Mouse (Mus musculus) bone marrow macrophage, adult 2 months (primary cell): ENCODE data around the gene Rnf215. TPM values are rescaled to one million over a fixed set of nuclear protein-coding genes. Genes with fewer than 3 reads are reported as not detected.
"Not testable (repeated sequence)": the region's sequence is repeated elsewhere in the genome, so short reads cannot be mapped to it uniquely, and the experiment has no call there.

Experiments used
- H3K27ac ChIP-seq: 2 replicates; pipeline ENCODE4 v1.5.1; 2012; ENCODE audit warnings: low read depth, low read length; ENCODE audit not compliant: insufficient read depth
- H3K4me1 ChIP-seq: 2 replicates; pipeline ENCODE4 v1.6.1; 2012; ENCODE audit warnings: low read length; ENCODE audit not compliant: control insufficient read depth, insufficient read depth
- H3K4me3 ChIP-seq: 2 replicates; pipeline ENCODE4 v1.5.1; 2012; ENCODE audit warnings: mild to moderate bottlenecking, low read length, moderate library complexity; ENCODE audit not compliant: insufficient read depth
- CTCF ChIP-seq: IDR thresholded peaks from 2 replicates; pipeline ENCODE4 v1.5.1; 2012; ENCODE audit warnings: low read depth, mild to moderate bottlenecking, low read length, moderate library complexity
- POLR2A ChIP-seq: IDR thresholded peaks from 2 replicates; pipeline ENCODE4 v1.6.1; 2012; ENCODE audit warnings: mild to moderate bottlenecking, low read depth, low read length, borderline replicate concordance
- polyA plus RNA-seq: library from polyadenylated mRNA; stranded (reverse); fragments of >200 nt; gene quantifications from 2 replicates; pipeline ENCODE4 v1.2.4, GENCODE M21; 2012; ENCODE audit not compliant: missing spikeins, insufficient read depth, insufficient read length

Gene Rnf215
- polyA plus RNA-seq, 1 experiment = 15.4 TPM

GRCm38 (mm10) chr11:4098120-4098519, 36.9 kb upstream of the Rnf215 start:
- H3K27ac ChIP-seq = no peak overlapping the region
- H3K4me1 ChIP-seq = peaks cover 9% of the 10 kb centered on the region
- no peak overlapping the region for H3K4me3 ChIP-seq
- TF ChIP-seq CTCF (no peak), POLR2A (no peak)

- TF ChIP-seq CTCF = no peak
- no peak for TF ChIP-seq POLR2A
- Histone ChIP-seq H3K4me3 (no peak overlapping the region), H3K4me1 (peaks cover 9% of the 10 kb centered on the region), H3K27ac (no peak overlapping the region)
Observed at GRCm38 (mm10) chr11:4098816-4099215, 36.2 kb upstream of the Rnf215 start.

- TF ChIP-seq POLR2A = no peak
- TF ChIP-seq CTCF = no peak
- peaks cover 9% of the 10 kb centered on the region for H3K4me1 ChIP-seq
- no peak overlapping the region for H3K27ac ChIP-seq
- H3K4me3 ChIP-seq = no peak overlapping the region
Observed at GRCm38 (mm10) chr11:4099447-4099846, 35.6 kb upstream of the Rnf215 start.

- no peak overlapping the region for H3K4me3 ChIP-seq
- peaks cover 4% of the 10 kb centered on the region for H3K4me1 ChIP-seq
- TF ChIP-seq POLR2A = no peak
- TF ChIP-seq CTCF = no peak
- no peak overlapping the region for H3K27ac ChIP-seq
Observed at GRCm38 (mm10) chr11:4101851-4102250, 33.2 kb upstream of the Rnf215 start.

- TF ChIP-seq POLR2A = no peak
- no peak for TF ChIP-seq CTCF
- Histone ChIP-seq H3K27ac (no peak overlapping the region), H3K4me3 (no peak overlapping the region), H3K4me1 (no peaks in the 10 kb centered on the region; the same call in 1 of the 2 replicates)
Observed at GRCm38 (mm10) chr11:4103522-4103921, 31.5 kb upstream of the Rnf215 start.

- no peaks in the 10 kb centered on the region; the same call in 1 of the 2 replicates for H3K4me1 ChIP-seq
- no peak for TF ChIP-seq POLR2A
- TF ChIP-seq CTCF = no peak
- H3K27ac ChIP-seq = no peak overlapping the region
- no peak overlapping the region for H3K4me3 ChIP-seq
Observed at GRCm38 (mm10) chr11:4104989-4105388, 30.0 kb upstream of the Rnf215 start.

- TF ChIP-seq POLR2A (no peak), CTCF (no peak)
- Histone ChIP-seq H3K27ac (no peak overlapping the region), H3K4me1 (no peaks in the 10 kb centered on the region; the same call in 1 of the 2 replicates), H3K4me3 (no peak overlapping the region)
Observed at GRCm38 (mm10) chr11:4105444-4105843, 29.6 kb upstream of the Rnf215 start.

- H3K27ac ChIP-seq, H3K4me3 ChIP-seq, H3K4me1 ChIP-seq: not testable (repeated sequence)
Observed at GRCm38 (mm10) chr11:4107901-4108300, 27.1 kb upstream of the Rnf215 start.

- Histone ChIP-seq H3K4me3 (no peak overlapping the region), H3K27ac (no peak overlapping the region), H3K4me1 (no peaks in the 10 kb centered on the region; the same call in 1 of the 2 replicates)
- TF ChIP-seq CTCF (no peak), POLR2A (no peak)
Observed at GRCm38 (mm10) chr11:4108691-4109090, 26.3 kb upstream of the Rnf215 start.

GRCm38 (mm10) chr11:4112033-4112432, 23.0 kb upstream of the Rnf215 start:
- Histone ChIP-seq H3K4me1 (no peaks in the 10 kb centered on the region), H3K27ac (no peak overlapping the region)
- TF ChIP-seq POLR2A (no peak), CTCF (no peak)

GRCm38 (mm10) chr11:4112861-4113260, 22.1 kb upstream of the Rnf215 start:
- Histone ChIP-seq H3K4me1 (no peaks in the 10 kb centered on the region), H3K27ac (no peak overlapping the region), H3K4me3 (no peak overlapping the region)
- TF ChIP-seq POLR2A (no peak), CTCF (no peak)

More at GRCm38 (mm10) chr11:4112033-4112432, 23.0 kb upstream of the Rnf215 start:
- no peak overlapping the region for H3K4me3 ChIP-seq
